Mouse (Mus musculus) stomach, postnatal 0 days (tissue): Measurements from ENCODE around the gene Gm6614. TPM values are rescaled to one million over a fixed set of nuclear protein-coding genes. Genes with fewer than 3 reads are reported as not detected.

Source experiments
- ATAC-seq: fragments of 200-750 bp; cut with Nextera tagmentation; 2 replicates; pipeline ENCODE4 v1.8.0; 2017; ENCODE audit not compliant: low FRiP score, low TSS enrichment
- DNase-seq: peaks from one replicate; pipeline ENCODE4 v3.0.0-alpha.2; 2016; ENCODE audit warnings: low spot score
- H3K27ac ChIP-seq: fragments of 300-500 bp; sonication (generic); replicated peaks from 2 replicates; pipeline ENCODE4 v1.5.1; 2014; ENCODE audit warnings: mild to moderate bottlenecking, control low read depth
- H3K27me3 ChIP-seq: fragments of 300-500 bp; sonication (generic); 2 replicates; pipeline ENCODE4 v1.6.1; 2014; ENCODE audit warnings: low read length; ENCODE audit not compliant: control insufficient read depth, insufficient read depth
- H3K36me3 ChIP-seq: fragments of 300-500 bp; sonication (generic); 2 replicates; pipeline ENCODE4 v1.6.1; 2014; ENCODE audit warnings: low read length, mixed read lengths; ENCODE audit not compliant: control insufficient read depth, insufficient read depth
- H3K4me1 ChIP-seq: fragments of 300-500 bp; sonication (generic); replicated peaks from 2 replicates; pipeline ENCODE4 v1.6.1; 2014; ENCODE audit warnings: antibody characterized with exemption; ENCODE audit not compliant: control insufficient read depth, insufficient read depth
- H3K4me2 ChIP-seq: fragments of 300-500 bp; sonication (generic); replicated peaks from 2 replicates; pipeline ENCODE4 v1.6.1; 2014; ENCODE audit warnings: low read depth, mild to moderate bottlenecking, control low read depth, moderate library complexity
- H3K4me3 ChIP-seq: fragments of 300-500 bp; sonication (generic); 2 replicates; pipeline ENCODE4 v1.5.1; 2014; ENCODE audit warnings: low read depth, low read length, control low read depth
- H3K9ac ChIP-seq: fragments of 300-500 bp; sonication (generic); 2 replicates; pipeline ENCODE4 v1.6.1; 2014; ENCODE audit warnings: mild to moderate bottlenecking, low read length, control low read depth, mixed read lengths
- H3K9me3 ChIP-seq: fragments of 300-500 bp; sonication (generic); 2 replicates; pipeline ENCODE4 v1.6.1; 2016; ENCODE audit warnings: low read length; ENCODE audit not compliant: control insufficient read depth
- CTCF ChIP-seq: IDR thresholded peaks from 2 replicates; pipeline ENCODE4 v1.5.1; 2016; ENCODE audit warnings: antibody characterized with exemption, low read depth, mild to moderate bottlenecking, moderate library complexity
- EP300 ChIP-seq: optimal IDR thresholded peaks from 2 replicates; pipeline ENCODE3; 2016; ENCODE audit warnings: antibody characterized with exemption
- WGBS: fragments of 180-500 bp; shearing (Covaris S2); extraction: QIAGEN DNeasy Blood & Tissue Kit; methylation state at CpG from one replicate; pipeline ENCODE4 v1.1.7; 2014; 5-methylcytosine and 5-hydroxymethylcytosine counted together
- polyA plus RNA-seq: library from polyadenylated mRNA; unstranded; fragments of >200 nt; fragmentation: Nextera tagmentation; extraction: Ambion mirVana; gene quantifications from 2 replicates; pipeline ENCODE4 v1.2.1, GENCODE M21; 2015

Gene Gm6614
- polyA plus RNA-seq, 1 experiment from 2014 or later, result not detected

DNA sequence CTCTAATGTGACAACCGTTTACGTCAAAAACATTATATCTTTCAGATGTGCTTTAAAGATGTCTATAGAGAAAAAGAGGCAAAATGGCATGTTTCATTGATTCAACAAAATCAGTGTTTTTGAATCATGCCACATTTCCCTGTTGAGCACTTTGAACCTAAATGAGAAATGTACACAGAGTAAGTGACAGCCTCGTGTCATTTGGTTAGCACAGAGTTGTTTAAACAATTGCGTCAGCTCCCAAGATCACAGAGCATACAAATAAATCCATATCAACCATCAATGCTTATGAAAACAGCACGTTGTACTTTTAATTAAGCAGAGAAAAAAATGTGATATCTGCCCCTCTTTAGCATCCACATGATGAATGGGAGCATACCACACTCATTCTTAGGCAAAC lies 50.7 kb downstream of the Gm6614 start:
- no peak overlapping the region for H3K9ac ChIP-seq
- TF ChIP-seq EP300 (no peak), CTCF (no peak)
- ATAC-seq, result no peak
- H3K4me1 ChIP-seq, result no peaks in the 10 kb centered on the region
- no peaks in the 10 kb centered on the region for H3K27me3 ChIP-seq
- no peaks in the 10 kb centered on the region for H3K36me3 ChIP-seq
- no peak overlapping the region for H3K4me3 ChIP-seq
- DNase-seq, result no peak
- H3K27ac ChIP-seq, result no peak overlapping the region
- 31% methylated on average over 5 of the region's 5 CpGs for WGBS
- no peak overlapping the region for H3K4me2 ChIP-seq
- H3K9me3 ChIP-seq, result no peaks in the 10 kb centered on the region

DNA sequence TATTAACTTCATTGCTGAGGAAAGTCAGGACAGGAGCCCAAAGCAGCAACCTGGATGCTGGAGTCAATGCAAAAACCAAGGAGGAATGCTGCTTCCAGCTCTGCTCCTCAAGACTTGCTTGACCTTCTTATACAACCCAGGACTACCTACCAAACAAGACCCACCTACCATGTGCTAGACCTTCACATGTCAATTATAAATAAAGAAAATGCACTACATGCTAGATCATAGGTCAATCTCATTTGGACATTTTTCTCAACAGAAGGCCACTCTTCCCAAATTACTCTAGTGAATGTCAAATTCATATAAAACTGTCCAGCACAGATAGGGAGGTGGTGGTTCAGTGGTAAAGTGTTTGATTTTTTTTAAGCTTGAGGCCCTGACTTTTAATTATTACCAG lies 64.4 kb downstream of the Gm6614 start, which contains the start of gene Slco1a1:
TSS of gene Slco1a1 (minus strand) at position 101 of the 400 bp plus-strand sequence.
- no peaks in the 10 kb centered on the region for H3K4me1 ChIP-seq
- H3K4me3 ChIP-seq, result no peak within 1 kb of the TSS
- H3K4me2 ChIP-seq, result no peak within 1 kb of the TSS
- H3K36me3 ChIP-seq, result no peaks in the 10 kb centered on the region
- DNase-seq, result no peak
- H3K27me3 ChIP-seq, result no peaks in the 10 kb centered on the region
- H3K9me3 ChIP-seq, result no peaks in the 10 kb centered on the region
- TF ChIP-seq CTCF (no peak), EP300 (no peak)
- H3K27ac ChIP-seq, result no peak within 1 kb of the TSS
- no peak for ATAC-seq
- no peak within 1 kb of the TSS for H3K9ac ChIP-seq

DNA sequence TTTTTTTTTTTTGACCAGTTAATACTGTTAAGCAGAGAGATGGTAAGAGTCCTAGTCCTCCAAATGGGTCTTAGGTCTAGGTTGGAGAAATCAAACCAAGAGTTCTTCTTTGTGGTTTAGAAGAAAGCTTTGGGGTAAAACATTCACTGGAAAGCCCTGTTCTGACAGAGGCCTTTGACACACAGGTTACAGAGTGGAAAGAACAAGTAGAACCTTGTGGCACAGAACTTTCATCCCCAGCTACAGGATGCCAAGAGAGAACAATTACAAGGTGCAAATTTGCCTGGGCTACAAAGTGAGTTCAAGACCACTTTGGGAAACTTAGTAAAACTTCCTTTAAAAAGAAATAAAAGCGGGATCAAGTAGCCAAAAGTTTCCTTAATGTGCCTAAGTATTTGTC lies 70.8 kb downstream of the Gm6614 start:
- no peak overlapping the region for H3K9ac ChIP-seq
- ATAC-seq (no peak), DNase-seq (no peak)
- WGBS, result 73% methylated on average over 1 of the region's 1 CpGs
- no peaks in the 10 kb centered on the region for H3K36me3 ChIP-seq
- H3K27me3 ChIP-seq, result no peaks in the 10 kb centered on the region
- no peaks in the 10 kb centered on the region for H3K4me1 ChIP-seq
- TF ChIP-seq EP300 (no peak), CTCF (no peak)
- no peak overlapping the region for H3K4me2 ChIP-seq
- H3K27ac ChIP-seq, result no peak overlapping the region
- H3K4me3 ChIP-seq, result no peak overlapping the region
- H3K9me3 ChIP-seq, result no peaks in the 10 kb centered on the region

Other genes with a start within 250 kb of the Gm6614 start
- gene Gm5724, start 237.6 kb downstream of the Gm6614 start, polyA plus RNA-seq, result not detected in 2 replicates
- gene Slco1a4, start 155.2 kb downstream of the Gm6614 start, polyA plus RNA-seq, result 0.02 TPM in 1 of 2 replicates, not detected in the other
- not detected in 2 replicates for gene Slco1a1, start 64.5 kb downstream of the Gm6614 start, polyA plus RNA-seq
- gene Slco1a6, start 197.1 kb upstream of the Gm6614 start, polyA plus RNA-seq, result 0.11 and 0.13 TPM in 2 replicates